Mouse (Mus musculus): ENCODE data around the gene Doxl2. TPM values are rescaled to one million over a fixed set of nuclear protein-coding genes. Genes with fewer than 3 reads are reported as not detected.

The Doxl2 gene
- polyA plus RNA-seq, 1 experiment from 2014 or later = not detected

DNA sequence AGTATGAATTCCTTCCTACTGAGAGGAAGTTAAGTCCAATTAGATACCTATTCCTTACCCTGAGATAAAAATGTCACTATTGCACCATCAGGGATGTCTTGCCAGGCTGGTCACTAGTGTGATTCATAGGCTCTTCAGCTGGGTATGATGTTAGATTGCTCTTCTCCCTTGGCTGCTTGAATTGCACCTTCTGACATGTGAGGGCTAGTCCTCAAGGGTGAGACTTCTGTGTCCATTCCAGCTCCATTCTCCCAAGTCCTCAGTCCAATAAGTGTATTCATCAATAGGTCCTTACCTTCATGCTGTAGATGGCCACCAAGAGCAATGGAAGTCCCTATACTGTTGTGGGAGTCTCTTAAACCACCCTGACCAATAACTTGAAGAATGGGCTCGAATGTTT, 4.9 kb downstream of the Doxl2 start:
- no peaks in the 10 kb centered on the region for H3K27me3 ChIP-seq (replicated peaks)
- no peak overlapping the region for H3K27ac ChIP-seq (replicated peaks)
- no peaks in the 10 kb centered on the region for H3K4me1 ChIP-seq
- no peak for ATAC-seq (ENCODE audit: low FRiP score)
- H3K9me3 ChIP-seq (replicated peaks) = no peaks in the 10 kb centered on the region
- no peak overlapping the region for H3K4me3 ChIP-seq (replicated peaks)
- no peaks in the 10 kb centered on the region for H3K36me3 ChIP-seq
- no peak overlapping the region for H3K4me2 ChIP-seq
- 56% methylated on average over 1 of the region's 1 CpGs for WGBS
- H3K9ac ChIP-seq (replicated peaks) = no peak overlapping the region

DNA sequence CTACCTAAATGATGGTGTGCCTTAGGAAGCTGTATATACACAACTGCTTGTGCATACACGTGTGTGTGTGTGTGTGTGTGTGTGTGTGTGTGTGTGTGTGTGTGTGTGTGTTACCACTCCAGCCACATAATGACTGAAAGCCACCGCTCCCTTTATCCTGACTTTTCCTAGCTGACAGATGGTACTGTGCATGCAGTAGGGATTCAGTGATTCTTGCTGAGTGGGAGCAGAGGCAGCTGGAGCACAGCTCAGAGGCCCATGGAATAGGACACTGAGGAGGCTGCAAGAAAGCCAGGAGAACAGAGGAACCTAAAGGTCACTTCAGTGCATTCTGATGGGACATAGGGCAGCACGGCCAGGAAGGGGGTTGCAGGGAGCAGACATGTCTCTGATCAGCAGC, 7.5 kb downstream of the Doxl2 start:
- H3K36me3 ChIP-seq = no peaks in the 10 kb centered on the region
- no peak overlapping the region for H3K4me2 ChIP-seq
- H3K27me3 ChIP-seq (replicated peaks) = no peaks in the 10 kb centered on the region
- H3K9me3 ChIP-seq (replicated peaks) = no peaks in the 10 kb centered on the region
- H3K4me1 ChIP-seq = no peaks in the 10 kb centered on the region
- H3K4me3 ChIP-seq (replicated peaks) = no peak overlapping the region
- 83% methylated on average over 3 of the region's 3 CpGs for WGBS
- H3K27ac ChIP-seq (replicated peaks) = no peak overlapping the region
- H3K9ac ChIP-seq (replicated peaks) = no peak overlapping the region
- no peak for ATAC-seq (ENCODE audit: low FRiP score)

DNA sequence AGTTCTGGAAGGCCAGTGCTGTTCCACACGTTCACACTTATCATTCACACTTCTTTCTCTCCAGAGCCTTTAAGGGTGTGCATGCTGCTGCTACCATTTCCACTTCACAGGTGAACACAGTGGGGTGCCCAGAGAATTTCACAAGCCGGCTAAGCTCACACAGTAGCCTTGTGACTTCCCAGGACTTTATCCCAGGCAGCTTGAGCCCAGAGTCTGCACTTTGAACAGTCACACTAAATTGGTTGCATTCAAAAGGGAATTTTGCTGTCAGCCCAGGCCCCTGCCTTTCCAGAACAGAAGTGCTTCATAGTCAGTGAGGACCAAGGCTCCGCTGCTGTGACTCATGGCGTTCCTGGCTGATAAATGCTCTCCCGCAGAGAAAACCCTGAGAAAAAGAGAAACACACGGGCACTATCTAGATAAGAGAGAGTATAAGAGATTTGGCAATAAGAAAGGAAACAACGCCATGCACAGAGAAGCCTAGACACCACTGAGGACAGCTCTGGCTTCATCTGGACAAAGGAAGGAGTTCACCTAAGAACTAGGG, 11.8 kb downstream of the Doxl2 start, which contains the start of gene Svs1:
TSS of gene Svs1 (plus strand) at position 418 of the 547 bp plus-strand sequence.
- no peaks in the 10 kb centered on the region for H3K9me3 ChIP-seq (replicated peaks)
- 65% methylated on average over 7 of the region's 7 CpGs for WGBS
- H3K4me3 ChIP-seq (replicated peaks) = no peak within 1 kb of the TSS

DNA sequence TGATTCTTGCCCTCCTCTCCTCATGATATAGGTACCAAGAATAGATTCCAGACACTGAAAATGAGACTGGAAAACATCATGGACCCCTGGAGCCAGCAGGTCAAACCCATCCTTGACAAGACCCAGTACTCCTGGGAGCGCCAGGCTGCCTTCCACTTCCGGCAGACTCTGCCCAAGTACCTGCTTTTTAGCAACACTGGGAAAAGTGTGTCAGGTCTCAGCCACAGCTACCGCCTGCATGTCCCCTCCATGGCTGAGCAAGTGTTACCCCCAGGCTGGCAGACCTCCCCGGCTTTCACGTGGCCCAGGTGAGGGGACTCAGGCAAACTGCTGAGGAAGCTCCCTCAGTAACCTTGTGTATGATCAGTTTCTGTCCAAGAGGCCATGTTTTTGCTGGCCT, 15.2 kb downstream of the Doxl2 start:
- H3K27ac ChIP-seq (replicated peaks) = no peak overlapping the region
- H3K9me3 ChIP-seq (replicated peaks) = no peaks in the 10 kb centered on the region
- H3K4me2 ChIP-seq = no peak overlapping the region
- no peaks in the 10 kb centered on the region for H3K4me1 ChIP-seq
- H3K36me3 ChIP-seq = no peaks in the 10 kb centered on the region
- H3K9ac ChIP-seq (replicated peaks) = no peak overlapping the region
- ATAC-seq (ENCODE audit: low FRiP score) = no peak
- H3K27me3 ChIP-seq (replicated peaks) = no peaks in the 10 kb centered on the region
- H3K4me3 ChIP-seq (replicated peaks) = no peak overlapping the region
- WGBS = 92% methylated on average over 5 of the region's 5 CpGs

More for the DNA sequence above, 11.8 kb downstream of the Doxl2 start, which contains the start of gene Svs1:
- Histone ChIP-seq H3K27me3 (replicated peaks) (no peaks in the 10 kb centered on the region), H3K27ac (replicated peaks) (no peak within 1 kb of the TSS), H3K4me2 (no peak within 1 kb of the TSS), H3K36me3 (no peaks in the 10 kb centered on the region), H3K4me1 (no peaks in the 10 kb centered on the region), H3K9ac (replicated peaks) (no peak within 1 kb of the TSS)
- ATAC-seq (ENCODE audit: low FRiP score) = no peak

DNA sequence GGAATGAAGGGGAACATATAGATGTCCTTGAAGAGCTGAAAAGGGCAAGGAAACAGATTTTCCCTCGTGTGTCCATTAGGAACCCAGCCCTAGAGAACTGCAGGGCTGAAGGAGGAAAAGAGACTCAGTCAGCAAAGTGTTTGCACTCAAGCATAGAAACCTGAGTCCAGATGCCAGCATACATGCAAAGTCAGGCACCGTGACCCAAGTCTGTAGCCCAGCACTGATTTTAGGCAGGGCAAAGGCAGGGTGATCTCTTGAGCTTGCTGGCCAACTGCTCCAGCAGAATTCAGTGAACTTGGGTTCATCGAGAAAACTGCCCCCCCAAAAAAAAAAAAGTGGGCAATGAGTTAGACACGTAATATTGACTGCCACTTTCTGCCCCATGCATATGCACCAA, 17.2 kb downstream of the Doxl2 start:
- no peak for ATAC-seq (ENCODE audit: low FRiP score)
- H3K27me3 ChIP-seq (replicated peaks) = no peaks in the 10 kb centered on the region
- no peaks in the 10 kb centered on the region for H3K36me3 ChIP-seq
- no peaks in the 10 kb centered on the region for H3K4me1 ChIP-seq
- 87% methylated on average over 4 of the region's 4 CpGs for WGBS
- no peak overlapping the region for H3K4me3 ChIP-seq (replicated peaks)
- no peaks in the 10 kb centered on the region for H3K9me3 ChIP-seq (replicated peaks)
- H3K27ac ChIP-seq (replicated peaks) = no peak overlapping the region
- H3K9ac ChIP-seq (replicated peaks) = no peak overlapping the region
- H3K4me2 ChIP-seq = no peak overlapping the region

DNA sequence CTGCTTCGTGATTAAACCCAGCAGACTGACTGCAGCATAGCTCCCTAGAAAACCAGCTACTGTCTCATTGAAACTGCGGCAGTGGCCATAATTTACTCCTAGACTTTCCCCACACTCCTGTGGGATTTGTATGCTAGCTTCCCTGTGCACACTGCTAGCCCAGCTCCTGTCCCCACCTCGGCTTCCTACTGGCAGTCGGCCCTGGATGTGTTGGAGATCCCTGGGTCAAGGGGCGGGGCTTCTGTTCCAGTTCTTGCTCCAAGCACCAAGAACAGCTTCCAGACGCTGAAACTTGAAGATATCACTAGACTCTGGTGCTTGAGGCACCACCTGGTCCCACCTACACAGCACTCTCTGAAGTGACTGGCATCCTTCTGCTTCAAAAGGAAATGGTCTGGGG, 23.4 kb downstream of the Doxl2 start:
- no peak for ATAC-seq (ENCODE audit: low FRiP score)
- WGBS = 69% methylated on average over 6 of the region's 6 CpGs
- no peaks in the 10 kb centered on the region for H3K36me3 ChIP-seq
- no peaks in the 10 kb centered on the region for H3K4me1 ChIP-seq
- H3K27me3 ChIP-seq (replicated peaks) = no peaks in the 10 kb centered on the region
- H3K4me2 ChIP-seq = no peak overlapping the region
- no peak overlapping the region for H3K9ac ChIP-seq (replicated peaks)
- H3K27ac ChIP-seq (replicated peaks) = no peak overlapping the region
- H3K9me3 ChIP-seq (replicated peaks) = no peaks in the 10 kb centered on the region
- H3K4me3 ChIP-seq (replicated peaks) = no peak overlapping the region

DNA sequence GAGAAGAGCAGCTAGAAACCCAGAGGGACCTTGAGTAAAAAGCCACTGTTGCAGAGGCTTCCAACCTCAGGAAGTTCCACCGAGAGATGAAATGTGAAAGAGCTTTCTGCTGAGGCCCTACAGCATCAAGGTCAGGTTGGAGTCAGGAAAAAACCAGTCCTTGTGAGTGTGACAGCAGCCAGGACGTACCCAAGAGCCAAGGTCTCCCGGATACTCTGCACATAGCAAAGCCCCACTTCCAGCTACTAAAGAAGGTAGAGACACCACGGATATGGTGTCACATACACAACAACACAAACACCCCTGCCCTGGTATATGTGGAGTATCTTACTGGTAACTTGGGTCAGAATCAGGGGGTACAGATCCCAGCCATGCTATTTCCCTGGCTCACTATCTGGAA, 24.0 kb downstream of the Doxl2 start:
- 93% methylated on average over 4 of the region's 4 CpGs for WGBS
- no peaks in the 10 kb centered on the region for H3K9me3 ChIP-seq (replicated peaks)
- H3K4me1 ChIP-seq = no peaks in the 10 kb centered on the region
- H3K36me3 ChIP-seq = no peaks in the 10 kb centered on the region
- H3K4me2 ChIP-seq = no peak overlapping the region
- no peak overlapping the region for H3K27ac ChIP-seq (replicated peaks)
- H3K4me3 ChIP-seq (replicated peaks) = no peak overlapping the region
- no peak for ATAC-seq (ENCODE audit: low FRiP score)
- no peaks in the 10 kb centered on the region for H3K27me3 ChIP-seq (replicated peaks)
- H3K9ac ChIP-seq (replicated peaks) = no peak overlapping the region

DNA sequence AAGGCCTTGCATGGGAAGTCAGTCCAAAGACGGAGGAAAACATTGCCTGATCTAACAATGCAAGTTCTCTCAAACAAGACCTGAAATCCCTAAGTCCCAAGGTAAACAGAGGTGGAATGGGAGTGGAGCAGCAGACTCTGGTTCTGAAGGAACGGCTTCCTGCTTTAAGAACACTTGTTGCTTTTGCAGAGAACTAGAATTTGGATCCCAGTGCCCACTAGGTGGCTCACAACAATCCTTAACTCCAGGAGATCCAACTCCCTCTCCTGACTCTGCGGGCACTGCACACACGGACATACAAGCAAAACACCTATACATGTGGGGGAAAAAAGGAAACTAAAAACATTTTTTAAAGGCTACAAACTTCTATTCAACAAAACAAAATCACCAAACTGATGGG, 28.6 kb downstream of the Doxl2 start:
- no peak for ATAC-seq (ENCODE audit: low FRiP score)
- Histone ChIP-seq H3K36me3 (no peaks in the 10 kb centered on the region), H3K9ac (replicated peaks) (no peak overlapping the region), H3K27me3 (replicated peaks) (no peaks in the 10 kb centered on the region), H3K9me3 (replicated peaks) (no peaks in the 10 kb centered on the region), H3K4me1 (peaks cover 4% of the 10 kb centered on the region), H3K27ac (replicated peaks) (no peak overlapping the region), H3K4me2 (no peak overlapping the region), H3K4me3 (replicated peaks) (no peak overlapping the region)
- WGBS = 49% methylated on average over 4 of the region's 4 CpGs

DNA sequence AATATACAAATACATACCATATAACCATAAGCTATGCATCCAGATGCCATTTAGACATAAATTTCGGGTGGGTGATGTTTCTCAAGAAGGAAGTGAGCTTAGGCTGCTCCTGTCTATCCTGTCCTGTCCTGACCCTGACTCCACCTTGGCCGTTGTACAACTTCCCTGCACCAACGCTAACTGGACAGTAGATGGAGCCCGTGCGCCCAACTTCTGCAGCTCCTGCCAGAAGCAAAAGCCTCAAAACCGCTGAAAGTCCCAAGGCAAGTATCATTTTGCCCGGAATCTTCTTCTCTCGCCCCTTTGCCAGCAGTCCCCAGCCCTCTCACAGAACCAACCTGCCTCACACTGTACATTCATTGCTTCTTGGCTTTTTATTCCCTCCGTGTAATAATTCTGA, 33.2 kb downstream of the Doxl2 start:
- peak overlapping the region; percentile 58 for H3K4me2 ChIP-seq
- peak overlapping the region; percentile 33 for H3K4me3 ChIP-seq (replicated peaks)
- H3K9me3 ChIP-seq (replicated peaks) = no peaks in the 10 kb centered on the region
- H3K27ac ChIP-seq (replicated peaks) = no peak overlapping the region
- no peaks in the 10 kb centered on the region for H3K27me3 ChIP-seq (replicated peaks)
- peak overlapping the region; percentile 38; the same call in 1 of the 2 replicates for H3K9ac ChIP-seq (replicated peaks)
- ATAC-seq (ENCODE audit: low FRiP score) = peak; percentile 53; the same call in 1 of the 2 replicates
- peaks cover 13% of the 10 kb centered on the region for H3K4me1 ChIP-seq
- 1% methylated on average over 9 of the region's 9 CpGs for WGBS
- H3K36me3 ChIP-seq = no peaks in the 10 kb centered on the region

DNA sequence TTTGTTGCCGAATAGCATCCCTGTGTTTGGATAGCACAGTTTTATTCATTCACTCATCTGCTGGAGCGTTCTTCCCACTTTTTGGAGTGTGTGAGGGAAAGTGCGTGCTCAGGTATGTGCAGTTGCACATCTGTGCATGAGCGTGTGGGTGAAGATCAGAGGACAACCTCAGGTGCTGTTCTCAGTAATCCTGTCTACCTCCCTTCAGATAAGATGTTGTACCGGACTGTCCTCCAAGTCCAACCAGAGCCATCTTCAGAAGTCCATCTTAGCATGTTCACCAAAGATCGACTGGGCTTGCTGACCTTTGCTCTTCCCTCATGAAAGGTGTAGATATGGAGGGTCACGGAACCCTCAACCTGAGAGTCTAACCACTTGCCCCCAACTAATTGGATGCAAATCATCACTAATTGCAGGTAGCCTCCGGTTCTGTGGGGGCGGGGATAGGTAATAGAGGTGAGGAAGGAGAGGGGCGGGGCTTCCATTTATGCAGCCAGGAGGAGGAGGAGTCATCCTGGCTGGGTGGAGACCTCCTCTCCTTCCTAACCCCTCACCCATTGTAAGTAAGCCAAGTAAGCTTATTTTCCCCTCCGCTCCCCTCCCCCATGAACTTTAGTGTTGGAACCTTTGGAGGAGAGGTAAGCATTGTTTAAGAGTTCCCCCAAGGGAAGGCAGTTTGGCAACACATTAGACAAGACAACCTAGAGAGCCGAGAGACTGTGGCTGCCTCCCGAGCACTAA, 33.8 kb downstream of the Doxl2 start:
- Histone ChIP-seq H3K4me2 (peak overlapping the region; percentile 58), H3K4me1 (peaks cover 13% of the 10 kb centered on the region), H3K9ac (replicated peaks) (peak overlapping the region; percentile 38; the same call in 1 of the 2 replicates), H3K9me3 (replicated peaks) (no peaks in the 10 kb centered on the region), H3K27ac (replicated peaks) (no peak overlapping the region), H3K27me3 (replicated peaks) (no peaks in the 10 kb centered on the region), H3K36me3 (no peaks in the 10 kb centered on the region), H3K4me3 (replicated peaks) (peak overlapping the region; percentile 33)
- WGBS = 22% methylated on average over 13 of the region's 13 CpGs
- peak; percentile 47 for ATAC-seq (ENCODE audit: low FRiP score)

DNA sequence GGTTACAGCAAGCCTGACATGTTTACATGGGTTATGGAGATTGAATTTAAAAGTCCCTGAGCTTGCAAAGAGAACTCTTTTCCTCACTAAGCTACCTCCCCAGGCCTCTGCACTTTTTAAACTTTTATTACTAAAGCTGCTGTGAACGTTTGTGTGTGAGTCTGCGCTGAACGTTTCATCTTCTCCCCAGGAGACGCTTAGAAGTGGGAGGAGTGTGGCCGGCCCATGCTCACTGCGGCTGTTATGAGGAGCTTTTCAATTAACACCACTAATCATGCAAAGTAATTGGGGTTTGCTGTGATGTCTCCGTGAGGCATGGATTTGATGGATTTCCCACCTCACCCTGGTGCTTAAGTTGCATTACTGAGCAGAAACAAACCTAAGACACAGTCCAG, 34.4 kb downstream of the Doxl2 start:
- H3K4me2 ChIP-seq = peak overlapping the region; percentile 58
- 14% methylated on average over 7 of the region's 7 CpGs for WGBS

DNA sequence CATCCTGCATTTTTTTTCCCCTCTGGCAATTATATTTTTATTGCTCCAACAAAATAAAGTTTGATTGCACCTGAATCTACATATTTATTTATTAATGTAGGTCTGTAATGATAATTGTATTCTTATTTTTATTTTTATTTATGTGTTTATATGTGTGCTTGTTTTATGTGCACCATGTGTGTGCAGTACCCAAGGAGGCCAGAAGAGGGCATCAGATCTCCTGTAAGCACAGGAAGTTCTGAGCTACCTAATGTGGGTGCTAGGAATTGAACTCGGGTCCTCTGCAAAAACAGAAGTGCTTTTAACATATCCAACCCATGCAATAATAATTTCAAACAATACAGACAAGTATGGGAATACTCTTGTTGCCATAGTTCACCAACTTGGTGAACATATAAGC, 34.9 kb downstream of the Doxl2 start:
- no peaks in the 10 kb centered on the region for H3K27me3 ChIP-seq (replicated peaks)
- H3K9me3 ChIP-seq (replicated peaks) = no peaks in the 10 kb centered on the region
- WGBS = 94% methylated on average over 1 of the region's 1 CpGs
- no peaks in the 10 kb centered on the region for H3K36me3 ChIP-seq
- no peak overlapping the region for H3K9ac ChIP-seq (replicated peaks)
- ATAC-seq (ENCODE audit: low FRiP score) = no peak
- no peak overlapping the region for H3K4me2 ChIP-seq
- H3K4me3 ChIP-seq (replicated peaks) = no peak overlapping the region
- no peak overlapping the region for H3K27ac ChIP-seq (replicated peaks)
- H3K4me1 ChIP-seq = peaks cover 13% of the 10 kb centered on the region

More for the DNA sequence above, 34.4 kb downstream of the Doxl2 start:
- no peak overlapping the region for H3K27ac ChIP-seq (replicated peaks)
- H3K36me3 ChIP-seq = no peaks in the 10 kb centered on the region
- H3K4me3 ChIP-seq (replicated peaks) = no peak overlapping the region; the same call in 1 of the 2 replicates
- H3K9me3 ChIP-seq (replicated peaks) = no peaks in the 10 kb centered on the region
- H3K9ac ChIP-seq (replicated peaks) = no peak overlapping the region
- peak; percentile 59; the same call in 1 of the 2 replicates for ATAC-seq (ENCODE audit: low FRiP score)
- H3K27me3 ChIP-seq (replicated peaks) = no peaks in the 10 kb centered on the region
- peaks cover 13% of the 10 kb centered on the region for H3K4me1 ChIP-seq
